Mouse (Mus musculus): ENCODE results near the gene Gm17364.
A peak's percentile ranks its signal among the peaks of the same experiment; 100 is the strongest.
"Not testable (repeated sequence)": the region's sequence is repeated elsewhere in the genome, so short reads cannot be mapped to it uniquely, and the experiment has no call there.

The Gm17364 gene

DNA sequence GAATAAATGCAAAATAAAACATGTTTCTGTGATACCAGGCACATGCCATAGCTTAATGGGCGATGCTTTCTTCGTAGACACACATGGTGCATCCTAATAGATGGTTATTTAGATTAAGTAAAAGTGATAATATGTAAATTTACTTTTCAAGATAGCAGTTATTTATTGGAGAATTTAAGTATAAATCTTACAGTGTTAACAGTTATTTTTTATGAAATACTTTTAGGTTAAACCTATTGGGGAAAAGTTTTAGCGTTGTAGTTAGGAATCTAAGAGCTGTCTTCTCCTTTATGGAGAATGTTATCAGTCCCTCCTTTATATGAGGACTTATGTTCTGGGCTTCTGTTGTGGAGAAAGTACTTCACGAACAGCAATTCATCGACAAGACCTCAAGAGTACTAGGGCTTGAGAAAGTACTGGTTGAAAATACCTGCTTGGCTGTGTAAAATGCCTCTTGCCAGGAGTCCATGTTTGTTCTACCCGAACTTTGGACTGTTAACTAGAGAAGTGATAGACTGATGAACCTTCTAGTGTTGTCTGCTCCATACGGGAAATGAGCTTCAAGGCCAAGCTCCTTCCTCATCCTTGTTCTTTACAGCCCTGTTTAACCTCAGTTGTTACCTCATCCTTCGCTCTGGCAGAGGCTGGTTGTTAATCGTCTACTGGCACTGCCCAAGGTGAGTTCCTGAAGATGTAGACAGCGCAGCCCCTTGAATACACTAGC, at the start of gene Gm17364:
Gene Gm17364, minus strand, starts transcription at position 51 of the 724 bp plus-strand sequence.
- DNase-seq (ENCODE audit: low spot score in 2 of 2) = no peak

DNA sequence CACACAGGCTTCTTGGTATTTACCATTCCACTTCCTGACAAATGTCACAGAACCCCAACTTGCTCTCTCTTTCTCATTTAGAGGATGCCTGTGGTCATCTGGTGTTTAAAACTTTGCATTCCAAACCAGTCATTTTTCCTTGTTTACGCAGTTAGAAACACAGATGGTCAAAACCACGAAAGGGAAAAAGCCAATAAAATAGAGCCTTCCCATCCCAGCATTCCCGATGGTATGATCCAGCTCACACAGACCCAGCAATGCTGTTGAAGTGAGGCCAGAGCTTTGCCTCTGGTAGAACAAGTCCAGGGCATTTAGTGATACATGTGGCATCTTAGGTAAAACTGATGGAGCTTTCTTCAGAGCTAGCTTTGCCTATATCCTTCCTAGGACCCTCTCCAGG, 47.7 kb upstream of the Gm17364 start:
- DNase-seq (ENCODE audit: low spot score in 2 of 2) = no peak

DNA sequence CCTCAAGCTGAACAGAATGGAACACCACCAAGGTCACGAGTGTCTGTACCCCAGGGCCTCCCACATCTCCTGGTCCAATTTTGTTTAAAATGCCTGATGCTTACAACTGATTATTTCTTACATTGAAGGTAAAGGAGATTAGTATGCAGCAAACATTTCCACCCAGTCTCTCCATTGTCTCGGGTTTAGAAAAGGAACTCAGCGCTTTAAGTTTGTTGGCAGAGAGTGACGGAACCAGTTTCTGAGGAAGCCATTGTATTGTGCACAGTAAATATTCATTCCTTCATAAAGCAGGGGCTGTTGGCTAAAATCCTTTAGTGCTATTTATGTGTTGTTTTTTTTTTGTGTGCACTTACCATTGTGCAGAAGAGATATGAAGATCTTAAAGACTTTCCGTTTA, 47.0 kb upstream of the Gm17364 start:
- DNase-seq (ENCODE audit: low spot score in 2 of 2) = no peak

DNA sequence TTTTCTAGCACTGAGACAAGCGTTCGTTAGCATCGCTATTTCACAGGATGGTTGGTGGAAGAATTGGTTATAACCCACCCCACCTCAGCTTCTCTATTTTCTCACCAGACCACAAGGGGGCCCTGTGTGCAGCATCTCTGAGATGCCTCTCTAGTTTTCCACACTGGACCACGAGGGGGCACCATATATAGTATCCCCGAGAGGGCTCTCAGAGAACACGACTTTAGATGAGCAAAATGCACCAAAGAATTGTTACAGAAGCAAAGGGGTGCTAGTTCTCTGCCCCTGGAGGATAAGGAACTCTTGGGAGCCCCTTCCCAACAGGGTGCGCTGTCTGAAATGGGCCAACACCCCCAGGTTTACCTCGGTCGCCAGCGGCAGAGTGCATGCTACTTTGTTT, 28.9 kb upstream of the Gm17364 start:
- DNase-seq (ENCODE audit: low spot score in 2 of 2) = peak; percentile 69 to 85

DNA sequence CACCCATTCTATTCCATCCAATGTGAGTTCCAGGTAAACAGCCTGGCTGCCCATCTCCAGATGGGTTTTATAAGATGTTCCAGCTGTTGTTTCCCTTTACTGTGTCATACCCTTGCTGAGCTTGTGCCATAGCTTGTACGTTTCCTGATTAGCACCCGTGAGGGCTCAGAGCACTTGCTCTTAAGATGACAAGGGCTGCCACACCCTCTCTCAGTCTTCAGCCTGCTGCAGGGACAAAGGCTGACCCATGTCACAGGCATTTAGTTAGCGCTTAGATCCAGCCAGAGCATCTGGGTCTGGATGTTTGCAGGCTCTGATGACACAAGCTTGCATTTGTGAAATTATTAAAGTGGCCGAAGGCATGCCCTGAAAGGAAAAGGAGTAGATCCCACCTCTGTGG, 26.3 kb upstream of the Gm17364 start:
- DNase-seq (ENCODE audit: low spot score in 2 of 2) = no peak

DNA sequence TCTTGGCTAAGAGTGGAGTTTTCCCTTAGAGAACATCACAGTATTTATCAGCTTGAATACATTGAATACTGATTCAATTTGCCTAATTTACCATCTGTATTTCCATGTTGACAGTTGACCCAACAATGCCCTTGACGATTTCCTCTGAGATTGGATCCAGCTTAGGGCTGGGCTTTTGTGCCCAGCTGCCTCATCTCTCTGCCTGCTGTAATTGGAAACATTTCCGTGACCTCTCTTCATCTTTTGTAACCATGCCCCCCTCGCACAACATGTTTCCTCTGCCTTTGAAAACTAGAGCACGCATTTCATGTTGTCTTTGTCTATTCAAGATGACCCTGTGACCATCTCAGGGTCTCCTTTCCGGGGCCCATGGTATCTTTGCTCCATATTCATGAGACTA, 25.2 kb upstream of the Gm17364 start:
- no peak for DNase-seq (ENCODE audit: low spot score in 2 of 2)

DNA sequence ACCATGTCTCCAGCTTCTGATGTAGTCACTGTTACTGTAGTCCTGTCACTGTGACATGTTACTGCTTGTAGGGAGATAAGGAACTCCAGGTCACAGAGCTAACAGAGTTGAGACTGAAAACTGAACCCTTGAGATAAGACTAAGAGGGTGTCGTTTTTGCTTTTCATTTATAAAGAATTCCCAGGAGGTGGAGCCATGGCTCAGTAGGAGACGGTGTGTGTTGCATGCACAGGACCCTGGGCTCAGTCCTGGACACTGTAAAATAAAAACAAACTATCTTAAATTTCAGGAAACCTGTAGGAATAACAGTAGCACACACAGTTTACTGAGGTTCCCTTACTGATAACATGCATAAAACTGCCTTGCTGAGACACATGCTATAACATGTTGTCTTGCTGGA, 24.8 kb upstream of the Gm17364 start:
- DNase-seq (ENCODE audit: low spot score in 2 of 2) = no peak

DNA sequence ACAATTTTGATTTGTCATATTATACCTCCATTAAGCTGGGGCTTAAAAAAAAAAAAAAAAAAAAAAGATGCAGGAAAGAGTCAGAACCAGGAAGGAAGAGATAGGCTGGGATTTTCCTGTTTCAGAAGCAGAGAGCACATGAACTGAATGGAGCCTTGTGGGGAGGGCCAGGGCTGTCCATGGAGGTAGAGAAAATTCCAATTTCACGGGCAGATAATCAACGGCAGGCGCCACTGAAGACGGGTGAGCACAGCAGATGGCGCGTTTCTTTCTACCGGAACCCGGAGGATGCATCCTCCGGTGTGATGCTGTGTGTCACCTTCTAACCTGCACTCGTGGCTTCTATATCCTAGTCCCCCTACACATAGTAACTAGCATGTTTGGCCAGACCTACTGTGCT, 22.6 kb upstream of the Gm17364 start:
- DNase-seq (ENCODE audit: low spot score in 2 of 2) = no peak

DNA sequence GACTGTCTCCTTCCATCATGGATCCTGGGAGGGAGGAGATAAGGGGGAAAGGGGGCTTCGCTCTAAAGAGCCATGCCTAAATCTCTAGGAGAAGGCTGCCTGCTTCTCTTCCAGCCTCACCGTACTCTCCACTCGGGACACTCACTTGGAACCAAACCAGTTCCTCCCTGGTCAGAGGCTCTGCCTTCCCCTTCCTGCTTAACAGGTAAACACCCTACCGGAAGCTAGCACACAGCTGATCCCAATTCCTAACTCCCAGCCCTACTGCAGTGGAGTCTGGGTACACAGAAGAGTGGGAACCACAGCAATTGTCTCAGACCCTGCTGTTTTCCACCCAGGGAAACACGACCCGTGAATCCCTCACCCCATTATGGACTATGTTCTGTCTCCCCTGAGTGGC, 22.1 kb upstream of the Gm17364 start:
- DNase-seq (ENCODE audit: low spot score in 2 of 2) = no peak

DNA sequence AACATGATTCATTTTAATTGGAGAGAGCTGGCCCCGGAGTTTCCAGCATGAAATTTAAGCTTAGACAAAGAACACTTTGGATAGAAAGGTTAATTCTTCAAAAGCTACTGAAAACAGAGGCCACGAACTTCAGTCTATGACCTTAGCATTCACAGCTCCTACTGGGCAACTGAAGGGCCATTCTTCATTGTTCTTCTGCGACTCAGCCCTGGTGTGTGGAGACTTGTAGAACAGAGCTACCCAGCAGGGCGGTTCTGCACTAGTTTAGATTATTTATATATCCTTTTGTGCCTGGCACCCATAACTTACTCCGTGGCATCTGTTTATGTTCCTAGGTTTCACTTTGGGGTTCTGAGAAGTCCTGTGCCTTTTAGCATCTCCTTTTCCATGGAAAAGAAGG, 19.8 kb upstream of the Gm17364 start:
- no peak for DNase-seq (ENCODE audit: low spot score in 2 of 2)

DNA sequence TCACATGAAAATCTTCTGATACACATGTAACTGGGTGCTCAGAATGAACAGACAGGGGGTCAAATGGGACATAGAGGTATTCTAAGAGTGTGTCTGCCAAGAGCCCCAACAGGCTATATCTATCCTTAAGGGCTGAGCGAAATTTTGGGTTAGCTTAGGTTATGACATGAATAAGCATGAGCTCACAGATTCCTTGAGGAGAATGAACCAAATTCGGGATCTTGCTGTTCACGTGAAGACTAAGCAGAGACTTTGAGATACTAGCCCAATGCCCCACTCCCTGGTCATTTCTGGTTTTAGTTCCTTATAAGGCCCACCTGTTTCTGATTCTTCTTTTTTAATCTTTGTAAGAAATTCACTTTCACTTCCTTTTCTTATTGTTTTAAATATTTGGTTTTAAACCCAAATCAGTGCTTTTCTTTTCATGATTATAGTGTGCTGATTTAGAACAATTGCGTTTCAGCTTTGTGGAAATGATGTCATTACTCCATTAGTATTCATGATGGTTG, 17.7 kb upstream of the Gm17364 start:
- no peak for DNase-seq (ENCODE audit: low spot score in 2 of 2)

DNA sequence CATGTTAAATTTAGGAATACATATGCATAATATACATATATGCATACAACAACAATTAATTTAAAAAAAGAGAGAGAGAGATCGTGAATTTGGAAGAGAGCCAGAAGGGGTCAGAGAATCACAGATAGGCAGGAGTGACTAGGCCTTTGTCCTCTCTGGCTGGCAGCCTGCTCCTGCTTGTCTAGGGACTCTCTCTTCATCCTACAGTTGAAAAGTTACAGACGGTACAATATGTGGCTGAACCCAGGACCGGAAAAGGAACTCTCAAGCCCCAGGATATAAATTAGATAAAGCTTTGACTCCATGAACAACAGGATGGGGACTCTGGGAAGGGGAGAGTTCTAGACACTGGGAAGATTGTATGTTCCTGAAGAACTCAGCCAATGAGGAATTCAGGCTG, 12.5 kb upstream of the Gm17364 start:
- no peak for DNase-seq (ENCODE audit: low spot score in 2 of 2)

DNA sequence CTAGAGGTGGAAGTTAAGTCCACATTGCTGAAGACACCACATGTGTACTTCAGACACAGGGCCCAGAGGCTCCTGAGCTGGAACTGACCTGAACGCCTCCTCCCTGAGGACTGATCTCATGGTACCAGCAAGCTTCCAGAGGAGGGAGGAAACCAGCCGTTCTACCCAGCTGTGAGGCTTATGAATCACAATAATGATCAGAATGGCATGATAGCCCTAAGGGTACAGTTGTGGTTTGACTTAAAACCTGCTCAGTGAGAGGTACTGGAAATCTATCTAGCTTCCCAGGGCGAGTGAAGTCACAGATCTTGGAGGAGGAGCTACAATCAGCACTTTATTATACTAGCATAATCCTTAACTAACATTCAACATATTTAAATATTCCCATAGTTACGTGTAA, 11.7 kb upstream of the Gm17364 start:
- DNase-seq (ENCODE audit: low spot score in 2 of 2) = no peak

DNA sequence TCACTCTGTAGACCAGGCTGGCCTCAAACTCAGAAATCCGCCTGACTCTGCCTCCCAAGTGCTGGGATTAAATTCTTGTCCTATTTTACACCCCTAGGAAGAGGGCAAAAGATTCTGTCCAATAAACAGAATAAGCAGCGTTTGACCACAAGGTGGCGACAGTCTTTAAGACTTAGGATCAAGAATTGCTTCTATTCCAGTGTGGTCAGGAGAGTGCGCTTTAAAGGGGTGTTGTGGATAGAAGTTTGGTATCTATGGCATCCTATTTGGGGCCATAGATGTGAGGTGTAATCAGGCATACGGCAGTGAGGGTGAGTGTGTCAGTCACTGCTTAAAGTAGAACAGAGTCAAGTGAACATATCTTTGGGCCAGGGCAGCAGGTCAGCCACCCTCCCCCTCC, 9.5 kb upstream of the Gm17364 start:
- peak; percentile 35 to 61 for DNase-seq (ENCODE audit: low spot score in 2 of 2)

DNA sequence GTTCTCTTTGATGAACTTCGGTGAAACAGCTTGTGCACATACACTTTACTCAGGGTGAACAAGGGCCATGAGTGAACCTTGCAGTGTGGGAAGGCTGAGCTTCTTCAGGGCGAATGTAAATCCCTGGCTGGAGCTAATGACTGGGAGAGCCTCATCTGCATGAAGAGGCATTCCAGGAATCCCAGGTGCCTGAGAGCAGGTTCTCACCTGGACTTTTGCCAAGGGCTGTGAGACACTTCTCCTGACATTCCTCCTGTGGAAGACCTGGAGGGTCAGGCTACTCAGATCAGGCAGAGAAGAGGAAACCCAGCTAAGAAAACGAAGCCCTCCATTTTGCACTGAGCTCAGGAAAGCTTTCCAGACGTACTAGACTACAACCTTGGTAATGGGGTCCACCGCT, 6.9 kb upstream of the Gm17364 start:
- DNase-seq (ENCODE audit: low spot score in 2 of 2) = no peak

DNA sequence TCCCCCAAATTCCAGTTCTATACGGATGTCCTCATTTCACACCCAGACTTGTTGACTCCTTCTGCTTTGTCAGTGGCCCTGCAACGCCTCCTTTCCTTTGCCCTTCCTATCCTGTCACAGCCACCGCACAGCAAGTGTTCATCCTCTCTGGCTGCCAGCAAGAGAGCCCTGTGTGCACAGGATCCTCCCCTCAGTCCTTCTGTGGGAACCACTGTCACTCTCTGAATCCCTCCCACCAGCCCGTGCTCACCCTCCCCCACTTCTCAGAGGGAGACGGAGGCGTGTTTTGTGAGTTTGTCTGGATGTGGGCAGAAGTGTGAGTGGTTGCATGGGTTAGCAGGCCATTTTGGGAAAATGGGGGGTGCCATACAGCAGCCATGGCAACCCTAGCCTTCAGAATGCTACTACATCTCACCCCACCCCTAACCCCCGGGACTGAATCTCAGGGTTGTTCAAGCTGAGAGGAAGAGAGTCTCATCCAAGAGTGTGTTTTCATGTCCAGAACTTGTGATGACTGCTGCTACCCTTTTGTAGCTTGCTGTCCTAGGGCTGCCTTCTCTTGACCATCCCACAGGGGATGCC, 5.9 kb downstream of the Gm17364 start:
- DNase-seq (ENCODE audit: low spot score in 2 of 2) = no peak

DNA sequence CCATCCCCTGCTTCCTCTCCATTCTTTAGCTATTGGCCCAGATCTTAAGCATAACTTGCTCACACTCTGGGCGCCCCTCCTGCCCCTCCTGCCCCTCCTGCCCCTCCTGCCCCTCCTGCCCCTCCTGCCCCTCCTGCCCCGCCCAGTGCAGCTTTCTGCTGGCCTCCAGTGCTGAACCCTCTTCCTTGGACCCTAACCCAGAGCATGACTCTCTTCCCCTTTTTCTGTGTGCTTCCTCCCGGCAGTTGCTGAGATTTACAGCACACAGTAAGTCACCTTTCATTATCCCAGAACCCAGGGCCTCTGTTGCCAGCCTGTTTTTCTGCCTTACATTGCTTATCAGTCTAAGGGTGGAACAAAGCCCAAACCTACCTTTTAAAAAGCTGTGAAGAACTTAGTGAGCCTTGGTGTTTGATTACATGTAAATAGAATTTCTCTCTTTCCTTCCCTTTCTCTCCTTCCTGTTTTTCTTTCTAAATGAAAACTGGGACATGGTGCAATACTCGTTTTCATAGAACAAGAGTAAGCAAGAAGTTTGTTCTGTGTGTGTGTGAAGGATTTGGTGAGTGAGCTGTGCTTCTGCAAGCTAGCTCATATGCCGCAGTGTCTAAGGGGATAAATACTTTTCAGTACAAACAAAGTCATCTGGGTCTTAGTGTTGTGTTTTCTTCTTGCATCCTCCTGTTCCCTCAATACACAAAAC, 10.3 kb downstream of the Gm17364 start:
- DNase-seq (ENCODE audit: low spot score in 2 of 2) = no peak

DNA sequence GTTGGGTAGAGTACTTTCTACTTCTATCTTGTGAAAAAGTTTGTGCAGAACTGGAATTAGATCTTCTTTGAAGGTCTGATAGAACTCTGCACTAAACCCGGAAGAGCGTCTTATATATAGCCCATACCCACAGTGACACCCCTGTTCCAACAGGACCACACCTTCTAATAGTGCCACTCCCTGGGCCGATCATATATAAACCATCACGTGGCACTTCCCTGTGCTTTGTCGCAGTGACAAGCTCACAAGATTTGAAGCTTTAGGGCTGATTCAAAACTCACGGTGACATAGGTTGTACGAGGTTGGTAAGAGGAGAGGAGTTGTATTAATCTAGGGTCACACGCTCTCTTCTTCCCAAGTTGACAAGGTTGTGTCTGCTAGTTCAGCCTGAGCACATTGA, 12.2 kb downstream of the Gm17364 start:
- DNase-seq (ENCODE audit: low spot score in 2 of 2) = not testable (repeated sequence)

DNA sequence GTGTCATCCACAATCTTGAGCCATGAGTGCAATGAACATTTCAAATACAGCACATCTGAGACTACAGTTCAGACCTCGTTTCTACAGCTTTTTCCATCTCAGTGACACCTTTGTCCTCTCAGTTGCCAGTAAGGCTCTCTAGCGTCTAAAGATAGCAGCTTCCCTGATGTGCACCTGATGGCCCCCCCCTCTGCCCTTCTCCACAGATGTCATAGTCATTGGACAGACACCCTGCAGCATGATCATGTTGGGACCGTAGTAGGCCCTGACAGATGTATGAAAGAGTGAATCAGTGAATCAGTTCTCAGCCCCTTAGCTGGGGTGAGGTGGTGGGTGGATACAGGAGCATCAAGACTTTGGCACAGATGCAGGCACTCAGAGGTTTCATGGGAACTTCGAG, 15.9 kb downstream of the Gm17364 start:
- no peak for DNase-seq (ENCODE audit: low spot score in 2 of 2)

DNA sequence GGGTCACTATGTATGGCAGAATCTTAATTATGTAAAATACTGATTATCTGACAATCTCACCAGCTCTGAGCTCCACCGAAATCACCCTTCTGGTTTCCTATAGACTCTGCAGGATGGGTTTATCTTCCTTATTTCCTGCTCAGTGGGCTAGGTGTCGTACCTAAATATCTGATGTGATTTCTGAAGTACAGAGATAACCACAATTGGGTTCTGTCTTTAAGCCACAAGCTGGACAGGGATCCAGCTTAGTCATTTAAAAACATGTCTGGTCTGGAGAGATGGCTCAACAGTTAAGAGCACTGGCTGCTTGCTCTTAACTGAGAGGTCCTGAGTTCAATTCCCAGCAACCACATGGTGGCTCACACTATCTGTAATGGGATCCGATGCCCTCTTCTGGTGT, 16.8 kb downstream of the Gm17364 start:
- DNase-seq (ENCODE audit: low spot score in 2 of 2) = no peak

DNA sequence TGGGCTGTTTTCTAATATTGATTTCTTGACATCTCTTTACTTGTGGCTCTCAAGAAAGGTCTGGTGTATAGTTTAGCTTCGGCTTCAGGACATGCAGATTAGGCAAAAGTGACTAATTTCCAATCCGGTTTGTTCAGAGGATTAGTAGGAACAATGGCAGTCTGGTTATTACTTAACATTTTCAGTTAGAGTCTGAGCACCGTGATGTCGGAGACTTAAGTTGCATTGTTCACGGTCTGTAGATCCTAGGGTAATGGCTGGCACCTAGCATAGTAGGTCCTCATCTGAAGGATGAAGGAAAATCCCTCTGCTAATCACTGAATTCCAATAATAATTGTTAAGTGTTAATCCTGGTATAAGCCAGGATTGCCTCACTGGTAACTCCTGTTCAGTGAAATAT, 17.7 kb downstream of the Gm17364 start:
- DNase-seq (ENCODE audit: low spot score in 2 of 2) = no peak

DNA sequence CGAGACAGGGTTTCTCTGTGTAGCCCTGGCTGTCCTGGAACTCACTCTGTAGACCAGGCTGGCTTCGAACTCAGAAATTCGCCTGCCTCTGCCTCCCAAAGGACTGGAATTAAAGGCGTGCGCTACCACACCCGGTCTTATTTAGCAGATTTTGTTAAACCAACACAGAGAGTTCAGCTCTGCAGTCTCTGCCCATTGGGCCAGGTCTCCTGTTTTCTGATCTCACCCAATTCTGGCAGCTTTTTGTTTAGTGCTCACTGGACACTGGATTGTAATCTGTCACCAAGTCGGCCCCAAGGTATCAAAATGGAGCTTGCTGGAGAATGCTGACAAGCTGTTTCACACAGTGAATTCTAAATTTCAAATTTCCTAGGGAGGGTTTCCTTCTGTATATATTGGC, 21.0 kb downstream of the Gm17364 start:
- DNase-seq (ENCODE audit: low spot score in 2 of 2) = no peak

DNA sequence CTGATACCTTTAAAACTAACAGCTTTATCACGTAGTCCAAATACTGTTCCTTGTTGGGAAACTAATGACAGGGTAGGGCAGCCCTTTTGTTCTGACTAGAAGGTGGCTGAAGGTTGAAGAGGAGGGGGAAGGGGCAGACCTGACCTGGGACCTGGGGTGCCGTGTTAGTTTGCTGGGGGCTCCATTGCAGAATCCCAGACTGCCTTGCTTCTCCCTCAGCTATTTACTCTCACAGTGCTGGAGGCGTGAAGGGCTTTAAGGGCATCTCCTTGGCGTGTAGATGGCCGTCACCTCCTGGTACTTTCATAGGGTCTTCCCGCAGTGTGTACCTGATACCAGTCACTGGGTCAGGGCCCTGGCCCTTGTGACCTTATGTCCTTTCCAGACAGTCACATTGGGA, 21.6 kb downstream of the Gm17364 start:
- DNase-seq (ENCODE audit: low spot score in 2 of 2) = no peak

Measured in natural killer cell, adult 2 months (primary cell).